Mouse (Mus musculus): Measurements from ENCODE around the gene Cela3a.

DNA sequence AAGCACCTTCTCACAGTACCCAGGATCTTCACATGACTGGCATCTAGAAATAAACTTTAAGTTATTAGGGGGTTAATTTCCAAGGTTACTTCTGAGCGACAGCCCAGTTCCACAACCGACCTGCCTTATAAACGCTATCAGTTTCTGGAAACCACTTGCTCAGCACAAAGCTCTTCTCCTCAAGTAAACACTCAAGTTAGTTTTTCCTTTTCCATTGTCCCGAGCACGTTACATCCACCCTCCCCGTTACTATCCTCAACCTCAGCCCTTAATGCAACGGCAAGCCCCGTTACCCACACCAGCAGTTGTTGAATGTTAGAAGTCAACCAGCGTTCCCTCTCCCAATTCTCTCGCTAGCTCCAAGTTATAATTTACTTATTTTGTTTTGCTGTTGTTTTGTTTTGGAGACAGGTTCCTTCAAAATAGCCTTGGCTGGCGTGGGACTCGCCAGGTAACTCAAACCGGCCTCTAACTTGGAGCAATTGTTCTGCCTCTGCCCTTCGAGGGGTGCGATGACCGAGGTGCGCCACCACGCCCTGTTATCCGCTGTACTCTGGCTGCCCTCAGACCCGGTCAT is 22.0 kb downstream of the Cela3a start:
- TF ChIP-seq CTCF (IDR thresholded peaks at IDR 0.05; ENCODE audit: borderline replicate concordance, control insufficient read depth, extremely low read depth, insufficient read depth, low read length, poor library complexity) = no peak
- no peak for TF ChIP-seq POLR2A (IDR thresholded peaks at IDR 0.05; ENCODE audit: control insufficient read depth, extremely low read depth, insufficient read depth, low read length, poor library complexity)
